Mouse (Mus musculus) myocyte (in vitro differentiated cells): ENCODE measurements around the gene Mbnl2.

Experiments
- MYOD1 ChIP-seq, 3 experiments: IDR thresholded peaks; one replicate each; pipeline ENCODE4 v1.6.1; 2011; ENCODE audit warnings: control low read depth in 2 of 3, low read depth in 2 of 3, mild to moderate bottlenecking in 2 of 3, moderate library complexity in 1 of 3; ENCODE audit not compliant: insufficient read length in 2 of 3, control insufficient read depth in 1 of 3
- TCF12 ChIP-seq: IDR thresholded peaks from one replicate; pipeline ENCODE4 v1.6.1; 2011; ENCODE audit warnings: mild to moderate bottlenecking, control low read depth; ENCODE audit not compliant: poor library complexity, insufficient read depth, severe bottlenecking

DNA sequence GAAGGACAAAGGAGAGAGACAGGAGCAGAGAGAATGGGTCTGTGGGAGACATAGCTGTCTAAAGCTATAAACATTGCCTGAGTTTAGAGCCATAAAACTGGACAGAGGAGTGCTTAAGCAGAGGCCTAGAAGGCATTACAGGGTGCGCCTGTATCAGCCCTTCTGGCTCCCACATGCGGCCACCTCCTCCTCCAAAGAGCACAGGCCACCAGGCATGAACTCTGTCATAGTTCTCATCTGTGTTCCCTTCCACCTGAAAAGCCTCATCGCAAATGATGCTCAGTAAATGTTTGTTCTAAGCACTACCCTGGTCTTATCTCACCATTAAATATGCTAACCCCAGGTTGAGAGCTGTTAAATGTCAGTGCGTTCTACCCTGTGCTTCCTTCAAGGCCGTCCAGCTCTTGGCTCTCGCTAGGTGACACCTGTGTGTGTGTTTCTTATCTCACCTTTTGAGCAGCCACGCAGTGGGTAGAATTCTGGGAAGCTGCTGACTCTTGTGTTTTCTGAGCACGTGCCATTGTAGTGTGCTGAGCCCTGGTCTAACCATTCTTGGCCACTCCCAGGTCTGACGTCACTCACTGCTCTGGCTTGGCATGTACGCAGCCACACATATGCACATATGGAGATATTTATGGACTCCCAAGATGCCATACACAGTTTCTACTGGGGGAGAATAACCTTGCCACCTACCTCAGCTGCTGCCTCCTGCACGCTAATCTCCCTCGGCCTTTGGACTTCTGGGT, 37.4 kb downstream of the Mbnl2 start:
- TF ChIP-seq MYOD1 (IDR thresholded peaks at IDR 0.05; ENCODE audit: control insufficient read depth in 1 of 3, insufficient read length in 2 of 3, low read depth in 2 of 3) (no peak), TCF12 (no peak)
